Mouse (Mus musculus) ovary, adult 18-20 months (tissue): ENCODE results near the gene Ccdc144b.
A peak's percentile ranks its signal among the peaks of the same experiment; 100 is the strongest.

Source experiments
- DNase-seq: peaks from one replicate; pipeline ENCODE4 v3.0.0; 2022; ENCODE audit warnings: low spot score, mixed read lengths

The Ccdc144b gene

DNA sequence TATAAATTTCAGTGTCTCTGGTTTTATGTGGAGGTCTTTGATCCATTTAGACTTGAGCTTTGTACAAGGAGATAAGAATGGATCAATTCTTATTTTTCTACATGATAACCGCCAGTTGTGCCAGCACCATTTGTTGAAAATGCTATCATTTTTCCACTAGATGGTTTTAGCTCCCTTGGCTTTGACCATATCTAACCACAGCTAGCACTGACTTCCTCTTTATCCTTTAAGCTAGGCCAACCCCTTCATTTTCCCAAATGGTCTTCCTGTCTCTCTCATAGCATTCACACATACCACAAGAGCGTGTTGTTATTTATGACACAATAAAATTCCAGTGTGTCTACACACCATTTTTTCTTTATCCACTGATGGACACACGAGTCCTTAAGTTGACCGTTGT, 23.4 kb downstream of the Ccdc144b start:
- DNase-seq = no peak

DNA sequence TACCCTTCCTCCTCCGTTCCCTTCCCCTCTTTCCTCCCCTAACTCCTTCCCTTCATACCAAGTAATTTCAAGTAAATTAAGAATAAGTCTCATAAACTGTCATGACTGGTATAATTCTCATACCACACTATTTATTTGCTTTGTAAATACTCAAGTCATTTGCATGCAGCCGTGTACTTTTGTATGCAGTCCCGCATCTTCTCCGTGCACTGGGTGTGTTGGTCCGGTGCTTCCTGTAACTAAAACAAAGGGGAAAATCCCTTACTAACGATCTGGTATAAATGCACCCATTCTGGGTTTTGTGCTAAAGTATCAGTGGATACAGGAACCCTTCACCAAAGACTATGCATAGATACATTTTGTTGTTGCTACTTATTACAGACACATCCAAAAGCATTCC, 27.6 kb downstream of the Ccdc144b start:
- DNase-seq = no peak

DNA sequence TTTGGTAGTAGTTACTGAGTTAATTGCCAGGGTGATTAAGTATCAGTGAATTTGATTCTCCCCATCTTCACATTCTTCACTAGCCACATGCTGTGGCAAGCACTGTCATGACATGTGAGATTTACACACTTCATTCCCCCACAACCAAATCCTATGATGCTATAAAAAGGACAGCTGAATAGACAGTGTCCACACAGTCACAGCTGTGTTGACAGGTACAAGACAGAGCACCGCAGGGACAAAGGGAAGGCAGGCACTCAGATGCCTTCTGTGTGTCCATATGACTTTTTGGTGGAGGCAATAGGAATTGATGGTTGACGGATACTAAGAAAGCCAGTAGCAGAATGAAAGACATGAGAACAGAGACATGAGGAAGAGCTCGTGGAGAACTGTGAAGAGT, 42.1 kb downstream of the Ccdc144b start:
- no peak for DNase-seq

DNA sequence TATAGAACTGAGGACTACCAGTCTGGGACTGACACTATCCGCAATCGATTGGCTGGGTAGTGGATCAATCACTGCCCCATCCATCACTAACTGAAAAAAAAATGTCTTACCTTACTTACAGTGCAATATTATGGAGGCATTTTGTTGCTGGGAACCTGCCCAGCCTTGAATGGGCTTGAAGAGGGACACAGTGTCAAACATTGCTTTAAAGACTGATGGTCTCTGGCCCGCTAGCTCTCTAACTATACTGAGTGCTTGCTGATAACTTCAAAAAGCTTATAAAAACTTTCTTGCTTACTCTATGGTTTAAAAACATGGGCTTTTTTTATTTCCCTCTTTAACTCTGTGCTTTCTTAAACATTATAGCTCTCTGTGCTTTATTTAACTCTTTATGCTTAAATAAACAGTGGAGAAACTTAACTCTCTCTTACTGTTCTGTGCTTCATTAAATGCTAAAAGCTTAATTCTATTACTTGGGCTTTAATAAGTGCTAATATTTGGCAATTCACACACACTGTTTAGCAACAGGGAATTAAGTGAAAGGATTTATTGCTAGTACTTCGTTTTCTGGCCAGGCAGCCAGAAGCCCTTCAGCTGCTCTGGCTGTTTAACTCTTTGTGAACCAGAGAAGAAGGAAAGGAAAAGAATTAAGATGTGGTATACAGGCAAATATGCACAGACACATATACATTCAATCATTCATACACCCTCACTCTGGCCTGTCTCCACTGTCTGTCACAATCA, 44.8 kb downstream of the Ccdc144b start:
- no peak for DNase-seq

DNA sequence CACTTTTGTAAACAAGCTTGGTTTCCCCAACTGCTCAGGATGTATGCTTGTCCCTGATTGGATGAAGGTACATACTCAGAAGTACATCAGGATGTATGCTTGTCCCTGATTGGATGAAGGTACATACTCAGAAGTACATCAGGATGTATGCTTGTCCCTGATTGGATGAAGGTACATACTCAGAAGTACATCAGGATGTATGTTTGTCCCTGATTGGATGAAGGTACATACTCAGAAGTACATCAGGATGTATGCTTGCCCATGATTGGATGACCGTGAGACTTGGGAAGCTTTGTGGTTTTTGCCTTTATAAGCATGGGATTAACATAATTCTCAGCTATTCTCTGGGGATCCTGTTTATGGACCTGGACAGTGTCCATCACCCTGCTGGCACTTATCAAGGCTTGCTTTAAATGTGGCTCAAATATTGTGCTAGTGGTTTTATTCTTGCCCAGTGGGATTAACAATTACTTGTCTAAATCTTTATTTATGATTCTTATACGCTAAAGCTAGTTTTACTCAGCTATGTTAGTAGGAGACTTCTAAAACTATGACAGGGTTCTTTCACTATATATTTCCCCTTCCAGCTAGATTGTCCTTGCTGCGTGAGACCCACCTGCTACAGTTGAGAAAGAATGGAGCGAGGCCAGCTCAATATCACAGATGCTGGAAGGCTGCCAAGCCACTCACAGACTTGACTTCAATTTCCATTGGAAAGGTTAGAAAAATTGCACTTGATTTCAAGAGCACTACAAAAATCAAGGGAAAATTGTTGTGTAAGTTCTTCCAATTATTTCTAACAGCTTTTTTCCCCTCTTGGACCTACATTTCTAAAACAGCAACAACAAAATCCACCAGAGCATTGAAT, 49.1 kb downstream of the Ccdc144b start:
- DNase-seq = no peak

DNA sequence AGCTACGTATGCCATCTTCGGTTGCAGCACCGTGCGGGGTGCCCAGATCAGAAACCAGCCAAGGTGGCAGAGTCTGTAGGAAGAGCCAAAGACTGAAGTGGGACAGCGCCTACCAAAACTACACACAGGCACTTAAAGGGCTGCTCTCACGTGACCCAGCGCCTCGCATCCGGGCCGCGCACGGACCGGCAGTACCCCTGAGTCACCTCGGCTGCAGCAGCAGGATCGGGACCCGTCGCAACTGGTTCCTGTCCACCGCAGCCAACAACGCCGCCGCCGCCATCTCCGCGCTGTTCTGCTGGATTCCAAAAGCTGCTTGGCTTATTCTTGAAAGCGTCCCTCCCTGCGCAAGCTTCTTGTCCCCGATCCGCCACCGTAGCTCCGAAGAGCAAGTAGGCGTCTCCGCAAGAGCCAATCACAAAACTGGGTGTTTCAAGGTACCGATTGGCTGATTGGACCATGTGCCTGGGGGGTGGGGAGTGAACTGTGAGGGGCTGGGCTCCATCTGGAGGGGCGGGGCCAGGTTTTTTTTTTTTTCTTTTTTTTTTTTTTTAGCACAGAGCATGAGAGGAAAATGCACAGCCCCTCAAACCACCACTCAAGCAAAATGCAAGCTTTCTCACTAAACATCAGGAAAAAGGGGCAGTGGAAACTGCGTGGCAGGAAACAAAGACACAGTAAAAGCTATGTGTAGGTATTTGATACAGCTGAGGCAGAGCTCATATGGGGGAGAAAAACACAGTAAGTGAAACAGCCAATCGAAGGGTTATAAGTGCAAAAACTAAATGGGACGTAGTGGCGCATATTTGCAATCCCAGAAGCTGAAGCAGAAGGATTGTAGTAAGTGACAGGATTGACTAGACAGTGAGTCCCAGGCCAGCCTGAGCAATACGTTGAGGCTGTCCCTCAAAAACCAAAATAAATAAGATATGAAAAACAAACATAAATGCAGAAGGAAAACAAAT, 52.8 kb downstream of the Ccdc144b start, which contains the start of gene Mccc1:
Mccc1 (minus strand) TSS at position 404 of the 965 bp plus-strand sequence.
- peak; percentile 90 for DNase-seq

DNA sequence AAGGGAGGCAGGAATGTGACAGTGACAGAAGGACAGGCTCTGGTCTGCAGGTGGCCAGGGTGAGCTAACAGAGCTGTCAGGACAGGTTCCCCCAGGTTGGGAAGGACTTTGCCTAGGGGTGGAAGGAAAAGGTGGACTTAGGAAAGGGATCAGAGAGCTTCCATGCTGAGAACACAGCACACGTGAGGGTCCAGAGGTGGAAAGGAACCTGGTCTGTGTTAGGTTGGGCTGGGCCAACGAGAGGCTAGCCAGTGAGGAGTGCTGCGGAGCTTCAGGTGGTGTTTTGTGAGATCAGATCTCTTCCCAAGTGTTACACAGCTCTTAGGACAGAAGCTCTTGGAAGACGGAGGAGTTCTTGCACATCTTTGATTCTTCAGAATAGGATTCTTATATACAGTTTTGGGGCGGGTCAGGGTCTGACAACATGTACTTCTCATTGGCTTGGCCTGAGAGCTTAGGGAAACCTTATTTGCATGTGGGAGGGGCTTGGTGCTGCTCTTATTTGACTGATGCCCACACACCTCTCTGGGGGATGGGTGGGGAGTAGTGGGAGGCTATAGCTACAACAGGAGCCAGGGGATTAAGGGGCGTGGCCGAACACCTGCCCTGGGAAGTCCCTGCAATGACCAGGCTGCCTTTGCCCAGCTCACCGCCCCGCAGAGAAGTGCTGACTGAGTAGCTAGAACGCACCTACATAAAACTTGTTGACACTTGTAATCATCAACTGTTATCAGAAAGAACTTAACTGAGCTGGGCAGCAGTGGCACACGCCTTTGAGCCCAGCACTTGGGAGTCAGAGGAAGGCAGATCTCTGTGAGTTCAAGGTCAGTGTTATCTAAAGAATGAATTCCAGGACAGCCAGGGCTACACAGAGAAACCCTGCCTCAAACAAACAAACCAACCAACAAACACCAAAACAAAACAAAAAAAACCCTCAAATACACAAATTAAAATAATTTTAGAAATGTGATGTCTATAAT, 58.5 kb downstream of the Ccdc144b start:
- DNase-seq = no peak

DNA sequence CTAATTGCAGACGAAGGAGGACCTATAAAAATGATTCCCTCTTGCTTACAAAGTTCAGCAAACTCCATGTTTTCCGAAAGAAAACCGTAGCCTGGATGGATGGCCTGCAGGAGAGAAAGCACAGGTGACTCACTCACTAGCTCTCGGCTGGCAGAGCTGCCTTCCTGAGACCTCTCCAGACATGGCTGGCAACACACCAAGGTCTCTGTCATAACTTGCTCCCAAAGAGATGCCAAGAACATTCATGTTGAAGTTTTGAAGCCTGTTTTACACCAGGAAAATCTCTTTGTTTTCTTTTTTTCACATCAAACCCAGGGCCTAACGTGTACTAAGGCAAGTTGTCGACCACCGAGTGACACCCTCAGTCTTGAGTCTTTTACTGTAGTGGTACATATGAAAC, 62.6 kb downstream of the Ccdc144b start:
- DNase-seq = no peak

DNA sequence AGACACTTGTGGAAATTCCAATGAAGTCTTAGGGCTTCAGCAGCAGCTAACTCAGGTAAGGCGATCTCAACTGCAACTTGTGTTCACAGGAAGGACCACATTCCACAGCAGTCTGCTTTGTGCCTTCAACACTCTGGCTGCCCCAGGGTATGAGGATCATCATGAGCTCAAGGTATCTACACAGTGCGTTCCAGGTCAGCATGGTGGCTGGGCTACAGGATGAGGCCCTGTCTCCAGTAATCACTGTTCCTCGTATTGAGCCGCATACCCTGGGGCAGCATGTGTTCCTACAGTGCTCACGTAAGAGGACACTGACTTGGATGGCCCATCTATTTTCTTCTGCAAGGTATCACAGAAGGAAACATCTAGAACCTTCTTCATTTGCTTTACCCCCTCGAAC, 65.3 kb downstream of the Ccdc144b start:
- no peak for DNase-seq

DNA sequence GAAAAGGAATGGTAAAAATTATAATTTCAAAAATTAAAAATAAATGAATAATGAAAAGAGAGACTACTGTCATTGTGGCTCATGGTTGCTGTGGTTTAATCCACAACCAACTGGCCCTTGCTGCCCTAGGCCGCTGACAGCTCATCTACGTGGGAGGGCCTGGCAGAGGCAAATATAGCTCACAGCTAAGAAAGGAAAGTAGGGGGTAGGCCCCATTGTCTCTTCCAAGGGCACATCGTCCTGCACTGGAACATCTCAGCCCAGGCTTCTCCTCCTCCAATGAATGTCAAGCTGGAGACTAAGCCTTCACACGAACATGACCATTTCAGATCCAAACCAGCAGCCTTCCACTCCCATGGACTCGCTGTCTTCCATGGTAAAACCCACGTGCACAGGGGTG, 67.1 kb downstream of the Ccdc144b start:
- no peak for DNase-seq

DNA sequence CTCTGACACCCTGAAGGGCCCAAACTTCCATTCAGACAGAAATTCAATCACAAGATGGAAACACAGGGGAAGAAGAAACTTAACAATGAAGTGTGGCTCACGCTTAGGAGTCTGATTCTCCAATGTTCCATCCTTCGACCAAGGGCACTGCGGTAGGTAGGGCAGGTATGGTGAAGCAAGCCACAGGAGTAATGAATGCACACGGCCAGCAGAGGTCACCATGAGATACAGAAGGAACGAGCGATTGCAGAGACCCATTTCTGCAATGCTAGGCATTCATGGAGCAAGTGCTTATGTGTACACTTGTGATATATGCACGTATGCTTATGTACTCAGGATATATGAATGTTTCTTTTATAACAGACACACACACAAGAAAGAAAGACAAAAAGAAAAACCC, 79.8 kb downstream of the Ccdc144b start:
- no peak for DNase-seq

DNA sequence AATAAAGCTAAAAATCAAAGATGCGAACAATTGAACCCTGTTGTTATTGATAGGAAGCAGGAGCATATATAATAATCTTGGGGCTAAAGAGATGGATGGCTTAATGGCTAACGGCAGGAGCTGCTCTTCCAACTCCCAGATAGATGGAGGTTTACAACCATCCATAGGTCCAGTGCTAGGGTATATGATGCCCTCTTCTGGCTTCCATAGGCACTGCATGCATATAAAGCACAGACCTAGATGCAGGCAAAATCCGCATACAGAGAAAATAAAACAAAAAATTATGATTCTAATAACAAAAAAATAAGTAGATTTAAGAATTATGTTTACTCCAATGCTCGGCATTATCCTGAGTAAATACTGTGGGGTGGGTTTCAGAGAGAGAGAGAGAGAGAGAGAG, 80.4 kb downstream of the Ccdc144b start:
- no peak for DNase-seq

DNA sequence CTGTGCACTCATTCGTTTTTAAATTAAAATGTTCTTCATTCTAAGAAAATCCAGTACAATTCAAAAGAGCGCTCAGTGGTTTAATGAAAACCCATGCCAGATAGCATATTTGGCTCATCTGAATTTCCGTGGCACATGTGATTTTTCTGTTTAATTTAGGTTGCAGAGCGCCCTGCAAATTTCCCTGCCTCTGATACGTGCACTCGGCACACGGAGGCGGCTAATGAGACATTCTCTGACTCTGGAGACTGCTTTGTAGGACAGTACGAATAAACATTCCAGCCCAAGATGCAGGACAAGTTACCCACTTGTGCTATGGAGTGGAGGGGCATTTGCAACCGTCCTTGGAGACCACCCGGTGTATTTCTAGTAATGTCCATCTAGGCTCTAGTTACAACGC, 82.2 kb downstream of the Ccdc144b start:
- no peak for DNase-seq

DNA sequence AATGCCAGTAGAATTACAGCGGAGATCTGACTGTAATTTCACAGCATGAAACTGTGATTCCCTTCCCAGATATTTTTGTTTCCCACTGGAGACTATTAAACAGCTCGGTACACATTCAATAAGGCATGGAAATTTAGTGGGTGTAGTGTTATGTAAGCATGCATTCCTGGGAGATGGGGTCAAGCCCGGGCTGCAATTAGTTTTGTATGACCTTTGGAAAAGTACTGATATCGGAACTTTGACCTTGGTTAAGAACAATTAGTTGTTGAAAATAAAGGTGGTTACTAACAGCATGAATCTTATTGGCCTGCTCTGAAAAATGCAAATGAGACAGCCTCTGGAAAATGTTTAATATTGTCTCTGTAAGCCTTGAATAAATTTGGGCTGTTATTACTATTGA, 82.9 kb downstream of the Ccdc144b start:
- DNase-seq = no peak

DNA sequence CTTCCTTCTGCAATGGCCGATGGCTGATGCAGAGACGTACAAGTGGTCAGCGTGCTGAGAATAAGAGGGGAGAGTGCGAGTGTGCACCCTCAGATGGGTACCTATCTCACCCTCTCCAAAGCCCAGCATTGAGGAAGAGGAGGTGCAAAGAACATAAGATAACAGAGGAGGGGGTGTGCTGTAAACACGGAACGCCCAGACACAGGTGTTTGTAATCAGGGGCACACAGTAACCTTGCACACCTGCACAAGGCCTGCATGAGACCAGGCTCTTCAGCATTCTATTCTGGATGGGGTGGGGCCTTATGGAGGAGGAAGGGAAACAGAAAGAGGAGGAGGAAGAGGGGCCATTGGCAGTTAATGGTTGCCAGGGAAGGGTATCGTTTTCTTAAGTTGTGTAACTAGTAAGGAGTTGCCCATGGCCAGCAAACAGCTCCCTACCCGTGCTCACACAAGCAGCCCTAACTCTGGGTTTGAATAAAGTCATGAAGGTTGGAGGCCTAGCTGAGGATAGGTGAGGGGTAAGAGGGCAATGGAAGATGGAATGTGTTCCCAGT, 85.9 kb downstream of the Ccdc144b start:
- no peak for DNase-seq

DNA sequence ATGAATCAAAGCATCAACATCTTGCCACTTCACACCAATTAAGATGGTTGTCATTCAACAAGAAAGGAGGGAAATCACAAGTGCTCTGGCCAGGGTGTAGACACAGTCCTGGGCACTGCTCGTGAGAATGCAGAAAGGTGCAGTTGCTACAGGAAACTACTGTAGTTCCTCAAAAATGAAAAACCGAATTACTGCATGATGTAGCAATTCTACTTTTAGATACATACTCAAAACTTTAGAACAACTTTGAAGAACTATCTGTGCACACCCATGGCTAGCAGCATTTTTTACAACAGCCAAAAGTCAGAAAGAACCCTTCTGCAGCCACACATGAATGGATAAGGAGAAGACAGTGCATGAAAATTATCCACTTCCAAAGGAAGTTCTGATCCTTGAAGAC, 86.9 kb downstream of the Ccdc144b start:
- DNase-seq = no peak

DNA sequence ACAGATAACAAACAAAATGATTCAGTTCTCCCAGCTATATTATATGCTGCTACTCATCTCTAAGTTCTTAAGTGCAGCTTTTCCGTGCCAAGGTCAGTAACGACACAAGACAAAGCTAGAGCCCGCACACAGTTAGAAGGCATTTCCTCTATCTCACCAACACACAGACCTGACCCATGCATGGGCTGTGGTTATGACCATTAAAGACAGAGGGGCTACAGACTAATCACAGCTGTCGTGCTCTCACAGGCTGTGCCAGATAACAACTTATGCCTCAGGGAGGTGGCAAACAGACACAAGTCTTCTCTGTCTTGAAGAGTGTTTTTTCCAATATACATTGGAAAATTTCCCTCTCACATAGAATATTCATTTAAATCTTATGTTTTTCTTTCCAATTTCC, 88.4 kb downstream of the Ccdc144b start:
- no peak for DNase-seq

DNA sequence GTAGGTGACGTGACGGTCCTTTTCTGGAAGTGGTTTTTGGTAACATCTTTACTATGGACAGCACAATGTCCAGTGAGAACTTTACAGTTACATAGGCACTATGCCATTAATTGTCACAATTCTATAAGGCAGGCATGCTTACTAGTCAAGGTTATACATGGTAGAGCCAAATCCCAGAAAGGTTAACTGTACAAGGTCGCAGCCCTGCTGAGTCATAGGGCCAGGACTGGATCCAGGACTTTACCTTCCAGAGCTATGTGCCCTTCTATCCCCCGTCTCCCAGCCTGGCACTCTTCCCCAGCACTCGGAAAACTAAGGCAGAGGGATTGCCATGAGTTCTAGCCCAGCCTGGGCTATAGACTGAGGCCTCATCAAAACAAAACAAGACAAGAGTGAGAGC, 89.4 kb downstream of the Ccdc144b start:
- DNase-seq = no peak

DNA sequence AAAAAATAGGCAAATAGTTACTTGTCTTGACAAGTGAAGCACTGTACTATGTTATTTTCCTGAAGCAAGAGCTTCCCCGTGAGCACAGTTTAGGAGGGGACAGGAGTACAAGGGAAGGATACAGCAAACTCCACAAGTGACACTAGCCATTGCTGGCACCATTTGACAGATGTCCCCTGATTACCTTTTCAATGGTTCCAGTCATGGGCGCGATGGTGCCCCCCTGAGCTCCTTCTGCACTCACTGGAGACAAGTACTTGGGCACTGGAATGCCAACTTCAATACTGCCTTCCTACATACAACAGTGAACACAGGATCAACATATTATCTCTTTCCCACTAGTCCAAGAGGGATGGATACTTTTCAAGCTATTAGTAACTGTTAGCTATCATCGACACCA, 89.9 kb downstream of the Ccdc144b start:
- DNase-seq = no peak

DNA sequence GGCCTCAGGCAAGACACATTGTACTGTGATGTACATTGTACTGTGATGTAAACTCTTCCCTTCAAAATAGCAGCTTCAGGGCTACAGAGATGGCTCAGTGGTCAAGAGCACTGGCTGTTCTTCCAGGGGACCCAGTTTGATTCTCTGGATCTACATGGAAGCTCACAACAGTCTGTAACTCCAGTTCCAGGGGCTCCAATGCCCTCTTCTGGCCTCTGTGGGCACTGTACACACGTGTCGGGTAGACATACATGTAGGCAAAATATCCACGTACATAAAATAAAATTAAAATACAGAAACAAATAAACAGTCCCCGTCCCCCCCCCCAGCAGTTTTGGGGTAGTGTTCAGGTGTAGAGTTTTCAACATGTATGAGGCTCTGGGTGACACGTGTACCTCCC, 90.4 kb downstream of the Ccdc144b start:
- DNase-seq = no peak
